Mouse (Mus musculus) T-helper 1 cell (primary cell): ENCODE data around the gene Ybey.

Source experiments
- in situ Hi-C: fragments of 300-600 bp; cut with MboI, MseI; formaldehyde crosslinking; loops from one replicate; pipeline ENCODE4 v1.15.1; 2025; ENCODE audit warnings: high pct_unique_total_duplicates

The Ybey gene

GRCm38 (mm10) chr10:76468203-76469162, at the start of gene Ybey, which contains the start of gene Mcm3ap:
Gene Ybey (minus strand): TSS chr10:76469114.
Gene Mcm3ap (plus strand): TSS chr10:76468927.
- in situ Hi-C loops, result no loop called here

GRCm38 (mm10) chr10:76512965-76513583, 44.2 kb upstream of the Ybey start:
- in situ Hi-C loops, result no loop called here

- in situ Hi-C loops, result no loop called here
Measured at GRCm38 (mm10) chr10:76505865-76506264, 37.0 kb upstream of the Ybey start.

GRCm38 (mm10) chr10:76504271-76504943, 35.5 kb upstream of the Ybey start:
- in situ Hi-C loops, result no loop called here

GRCm38 (mm10) chr10:76497522-76497921, 28.6 kb upstream of the Ybey start:
- in situ Hi-C loops, result no loop called here

GRCm38 (mm10) chr10:76496366-76496765, 27.5 kb upstream of the Ybey start:
- in situ Hi-C loops, result no loop called here

- in situ Hi-C loops, result no loop called here
Measured at GRCm38 (mm10) chr10:76495501-76495900, 26.6 kb upstream of the Ybey start.

- in situ Hi-C loops, result no loop called here
Measured at GRCm38 (mm10) chr10:76493527-76493926, 24.6 kb upstream of the Ybey start.

- in situ Hi-C loops, result no loop called here
Measured at GRCm38 (mm10) chr10:76489205-76489604, 20.3 kb upstream of the Ybey start.

GRCm38 (mm10) chr10:76488265-76488664, 19.4 kb upstream of the Ybey start:
- in situ Hi-C loops, result no loop called here

- in situ Hi-C loops, result no loop called here
Measured at GRCm38 (mm10) chr10:76486302-76486701, 17.4 kb upstream of the Ybey start.

GRCm38 (mm10) chr10:76481480-76481879, 12.6 kb upstream of the Ybey start:
- in situ Hi-C loops, result no loop called here

GRCm38 (mm10) chr10:76480851-76481250, 11.9 kb upstream of the Ybey start:
- in situ Hi-C loops, result no loop called here

GRCm38 (mm10) chr10:76473759-76474158, 4.8 kb upstream of the Ybey start:
- in situ Hi-C loops, result no loop called here

GRCm38 (mm10) chr10:76462721-76463120, 6.2 kb downstream of the Ybey start:
- in situ Hi-C loops, result no loop called here

GRCm38 (mm10) chr10:76462312-76462711, 6.6 kb downstream of the Ybey start:
- in situ Hi-C loops, result no loop called here

GRCm38 (mm10) chr10:76461255-76461654, 7.7 kb downstream of the Ybey start:
- in situ Hi-C loops, result no loop called here

GRCm38 (mm10) chr10:76455289-76455688, 13.6 kb downstream of the Ybey start:
- in situ Hi-C loops, result no loop called here

- in situ Hi-C loops, result no loop called here
Measured at GRCm38 (mm10) chr10:76448851-76449250, 20.1 kb downstream of the Ybey start, which contains the start of gene 2610028H24Rik. Gene 2610028H24Rik (plus strand): TSS chr10:76449081.

GRCm38 (mm10) chr10:76447406-76448229, 21.3 kb downstream of the Ybey start:
- in situ Hi-C loops, result no loop called here

- in situ Hi-C loops, result no loop called here
Measured at GRCm38 (mm10) chr10:76445996-76446681, 22.8 kb downstream of the Ybey start.
